Mouse (Mus musculus): ENCODE data around the gene Kif1b.
A peak's percentile ranks its signal among the peaks of the same experiment; 100 is the strongest.
"Not testable (repeated sequence)": the region's sequence is repeated elsewhere in the genome, so short reads cannot be mapped to it uniquely, and the experiment has no call there.

Gene Kif1b

DNA sequence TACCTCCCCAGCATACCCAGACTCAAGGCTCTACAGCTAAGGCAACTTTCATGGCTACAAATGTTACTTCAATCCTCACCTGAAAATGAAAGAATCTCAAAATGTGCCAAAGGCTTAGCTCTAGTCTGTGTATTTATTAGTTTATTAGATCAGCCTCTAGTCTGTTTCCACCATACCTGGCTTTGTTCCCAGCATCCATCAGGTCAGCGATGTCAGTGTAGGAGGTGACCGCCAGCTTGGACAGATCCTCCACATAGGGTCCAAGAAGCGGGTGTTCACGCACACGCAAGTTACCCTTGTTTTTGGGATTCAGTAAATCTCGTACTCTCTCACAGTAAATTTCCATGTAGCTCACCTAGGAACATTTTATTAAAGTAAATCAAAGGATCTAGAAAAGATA, 37.0 kb downstream of the Kif1b start:
- DNase-seq (ENCODE audit: low read depth): no peak

DNA sequence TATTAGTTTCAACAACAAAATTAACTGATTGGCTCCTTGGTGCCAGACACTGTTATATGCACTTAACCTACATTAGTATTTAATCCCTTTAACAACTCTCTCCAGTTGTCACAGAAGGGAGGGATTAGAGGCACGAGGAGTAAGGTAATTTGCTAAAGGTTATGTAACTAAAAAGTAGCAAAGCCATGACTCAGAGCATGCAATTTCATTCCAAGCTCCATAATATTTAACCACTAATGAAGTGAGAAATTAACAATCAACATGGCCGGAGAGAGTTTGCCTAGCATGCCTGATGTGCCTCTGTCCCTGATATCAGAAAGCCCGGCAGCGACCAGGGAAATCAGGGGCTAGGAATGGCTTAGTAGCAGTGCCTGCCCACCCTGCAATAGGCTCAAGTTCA, 38.5 kb downstream of the Kif1b start:
- no peak for DNase-seq (ENCODE audit: low read depth)

DNA sequence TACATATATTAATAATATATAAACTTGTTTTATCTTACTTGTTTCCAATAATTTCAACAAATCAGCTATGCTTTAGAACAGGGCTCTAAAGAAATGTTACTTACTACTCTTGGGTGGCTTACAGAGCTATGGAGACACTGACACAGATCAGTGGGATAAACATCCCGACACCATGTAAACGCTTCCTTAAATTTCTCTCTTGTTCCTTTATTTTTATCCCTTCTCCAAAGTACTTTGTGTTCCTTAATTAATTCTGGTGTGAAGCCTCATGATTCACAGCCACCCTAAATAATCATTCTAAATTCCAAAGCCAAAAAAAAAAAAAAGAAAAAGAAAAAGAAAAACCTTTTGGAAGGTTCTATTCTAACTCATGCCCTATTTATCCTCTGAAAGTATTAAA, 42.6 kb downstream of the Kif1b start:
- no peak for DNase-seq (ENCODE audit: low read depth)

DNA sequence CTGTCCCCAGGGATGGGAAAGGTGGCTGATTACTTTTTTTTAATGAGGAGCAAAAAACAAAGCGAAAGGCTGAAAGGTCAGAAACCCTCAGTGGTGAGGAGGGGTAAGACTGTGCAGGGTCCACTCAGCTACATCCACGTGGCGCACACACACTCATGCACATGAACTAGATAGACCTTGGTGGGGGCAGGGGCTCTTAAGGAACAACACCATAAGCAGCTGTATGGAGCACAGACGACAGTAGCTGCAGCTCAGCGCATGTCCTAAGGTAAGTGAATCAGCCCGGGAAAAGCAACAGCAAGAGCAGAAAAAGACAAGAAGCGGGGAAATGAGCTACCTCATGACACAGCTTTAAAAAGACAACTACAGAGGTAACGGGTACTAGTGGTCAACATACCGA, 44.3 kb downstream of the Kif1b start:
- no peak for DNase-seq (ENCODE audit: low read depth)

DNA sequence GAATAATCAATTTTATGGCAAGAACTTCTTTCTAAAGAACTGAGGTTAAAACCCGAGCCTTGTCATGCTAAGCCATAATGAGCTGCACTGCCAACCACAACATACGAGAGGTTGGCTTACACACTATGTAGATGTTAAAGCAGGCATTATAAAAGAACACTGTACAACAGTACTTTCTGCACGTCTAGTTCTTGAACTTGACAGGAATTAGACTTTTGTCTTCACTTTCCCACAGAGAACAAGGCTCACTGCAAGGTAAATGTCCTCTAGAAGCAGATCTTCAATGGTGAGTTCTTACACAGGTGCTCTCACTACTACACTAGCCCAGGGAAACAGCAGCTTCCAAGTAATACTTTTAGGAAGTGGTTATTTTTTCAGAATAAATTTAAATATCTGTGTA, 46.0 kb downstream of the Kif1b start:
- DNase-seq (ENCODE audit: low read depth): no peak

DNA sequence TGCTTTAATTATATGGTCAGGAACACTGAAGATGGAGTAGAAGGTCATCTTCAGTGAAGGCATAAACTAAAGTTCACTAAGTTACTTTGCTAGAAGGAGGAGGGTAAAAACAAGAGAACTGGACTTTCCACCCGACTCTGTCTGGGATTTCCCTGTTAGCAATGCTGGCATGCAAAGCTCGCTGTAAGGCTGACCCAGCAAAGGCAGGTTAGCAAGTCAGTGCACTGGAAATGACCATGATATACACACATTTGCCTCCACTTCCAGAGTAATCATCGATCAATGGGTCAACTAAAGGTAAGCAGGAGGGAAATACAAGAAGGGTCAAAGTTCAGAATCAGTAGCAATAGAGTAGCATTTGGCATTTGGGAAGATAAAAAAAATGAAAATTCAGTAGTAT, 46.6 kb downstream of the Kif1b start:
- no peak for DNase-seq (ENCODE audit: low read depth)

DNA sequence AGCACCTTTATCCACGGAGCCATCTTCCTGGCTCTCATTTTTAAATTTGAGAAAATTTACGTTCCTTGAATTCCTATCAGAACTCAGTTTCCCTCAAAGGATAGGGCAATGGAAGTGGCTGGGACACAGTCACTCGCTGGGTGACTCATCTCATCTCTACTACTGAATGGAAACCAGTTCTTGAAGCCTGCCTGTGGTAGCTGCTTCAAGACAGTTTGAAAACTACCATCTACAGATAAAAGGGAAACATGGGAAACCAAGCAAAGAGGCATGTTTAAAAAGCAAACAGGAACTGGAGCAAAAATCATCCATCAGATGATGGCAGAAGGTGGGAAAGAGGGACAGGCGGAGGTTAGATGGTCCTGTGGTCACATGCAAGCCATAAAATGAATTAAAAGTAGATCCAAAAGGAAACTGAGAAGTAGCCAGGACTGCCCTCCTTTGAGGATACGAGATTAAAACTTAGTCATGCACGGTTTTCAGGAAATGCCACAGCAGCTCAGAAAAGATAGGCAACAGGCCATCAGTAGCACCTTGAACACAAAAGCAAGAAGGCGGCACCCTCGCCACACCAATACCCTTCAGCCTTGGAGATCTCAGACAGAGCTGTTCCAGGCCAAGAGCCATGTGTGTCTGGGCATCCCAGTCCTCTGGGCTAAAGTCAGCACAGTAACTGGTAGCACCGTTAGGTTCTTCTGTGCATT, 48.0 kb downstream of the Kif1b start:
- DNase-seq (ENCODE audit: low read depth): no peak

DNA sequence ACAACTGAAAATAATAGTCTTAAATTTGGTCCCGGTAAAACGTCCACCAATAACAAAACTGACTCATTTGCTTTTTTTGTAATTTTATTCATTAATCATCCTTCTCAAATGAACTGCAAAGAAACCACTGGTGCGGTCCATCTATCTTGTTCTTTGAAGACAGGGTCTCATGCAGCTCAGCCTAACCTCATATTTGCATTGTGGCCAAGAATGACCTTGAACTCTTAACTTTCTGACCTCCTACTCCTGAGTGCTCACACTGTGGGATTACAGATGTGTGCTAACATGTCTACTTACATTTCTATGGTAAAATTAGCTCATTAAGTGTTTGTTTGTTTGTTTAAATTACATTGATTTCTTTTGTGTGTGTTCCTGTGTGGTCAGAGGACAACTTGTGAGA, 48.6 kb downstream of the Kif1b start:
- DNase-seq (ENCODE audit: low read depth): no peak

DNA sequence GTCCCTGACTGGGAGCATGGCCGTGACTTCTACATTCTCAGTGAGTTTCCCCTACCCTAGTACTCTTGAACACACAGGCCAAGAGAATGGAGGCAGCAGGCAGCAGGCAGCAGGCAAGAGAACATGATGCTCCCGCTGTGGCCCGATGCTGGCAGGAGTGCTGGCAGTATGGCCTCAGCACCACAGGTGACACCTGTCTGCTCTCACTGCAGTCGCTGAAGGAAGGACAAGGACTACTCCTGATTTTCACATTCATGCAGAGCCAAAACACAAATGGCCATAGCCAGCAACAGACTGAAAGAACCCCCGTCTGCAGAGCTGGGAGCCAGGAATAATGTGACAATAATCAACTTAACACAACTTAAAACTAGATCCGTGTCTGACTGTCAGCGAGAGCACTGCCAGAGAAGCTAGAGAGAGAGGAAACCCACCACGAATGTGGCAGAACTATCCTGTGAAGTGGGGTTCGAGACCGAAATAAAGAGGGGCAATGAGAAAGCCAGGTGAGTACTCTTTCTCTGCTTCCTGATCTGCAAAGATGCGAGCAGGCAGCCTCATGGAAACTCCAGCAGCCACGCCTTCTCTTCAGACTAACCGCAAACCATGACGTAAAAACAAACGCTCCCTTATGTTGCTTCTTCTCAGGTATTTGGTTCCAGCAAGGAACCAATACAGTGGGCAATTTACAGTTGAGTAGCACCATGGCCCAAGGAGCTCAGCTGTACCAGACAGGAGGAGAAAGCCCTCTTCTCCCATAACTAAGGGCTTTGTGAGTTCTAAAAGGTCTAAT, 50.8 kb downstream of the Kif1b start:
- no peak for DNase-seq (ENCODE audit: low read depth)

DNA sequence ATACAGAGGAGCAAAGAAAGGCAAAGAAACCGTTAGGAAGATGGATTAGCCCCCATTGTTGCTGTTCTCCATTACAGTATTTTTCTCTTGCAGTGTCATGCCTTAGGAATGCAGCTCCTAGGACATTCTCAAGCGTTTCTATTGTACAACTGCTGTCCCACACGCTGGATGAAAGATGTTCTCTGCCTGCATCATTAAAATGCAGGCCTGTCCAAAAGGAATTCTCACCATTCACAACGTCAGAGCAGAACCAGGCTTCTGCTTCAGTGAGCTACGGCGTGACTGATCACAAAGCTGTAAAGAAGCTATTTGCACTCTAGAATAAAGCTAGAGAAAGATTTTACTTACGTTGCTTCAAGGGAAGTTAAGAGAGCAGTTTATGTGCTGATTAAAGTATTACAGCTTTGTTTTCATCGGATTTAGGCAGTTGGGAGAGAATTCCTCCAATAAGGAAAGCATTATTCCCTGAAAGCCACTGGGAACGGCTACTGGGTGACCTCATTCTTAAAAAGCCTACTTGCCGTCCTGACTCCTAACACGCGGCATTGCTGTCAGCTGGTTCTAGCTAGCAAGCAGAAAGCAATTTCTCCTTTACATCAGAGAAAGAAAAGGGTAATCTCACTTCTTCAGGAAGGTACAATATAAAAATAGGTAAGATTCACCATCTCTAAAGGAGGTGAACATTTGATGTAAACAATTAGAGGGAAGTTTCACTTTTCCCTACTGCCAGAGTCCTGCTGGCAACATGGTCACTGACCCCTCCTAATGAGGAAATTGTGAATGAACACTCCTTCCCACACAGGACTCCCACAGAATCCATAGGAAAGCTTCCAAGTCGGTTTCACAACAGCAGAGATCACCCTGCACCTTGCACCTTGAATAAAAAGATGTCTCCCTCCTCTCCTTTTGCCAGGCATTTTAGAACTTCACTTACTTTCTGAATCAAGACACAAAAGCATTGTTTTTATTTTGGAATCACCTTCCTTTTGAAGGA, 51.9 kb downstream of the Kif1b start:
- peak; percentile 55 for DNase-seq (ENCODE audit: low read depth)

DNA sequence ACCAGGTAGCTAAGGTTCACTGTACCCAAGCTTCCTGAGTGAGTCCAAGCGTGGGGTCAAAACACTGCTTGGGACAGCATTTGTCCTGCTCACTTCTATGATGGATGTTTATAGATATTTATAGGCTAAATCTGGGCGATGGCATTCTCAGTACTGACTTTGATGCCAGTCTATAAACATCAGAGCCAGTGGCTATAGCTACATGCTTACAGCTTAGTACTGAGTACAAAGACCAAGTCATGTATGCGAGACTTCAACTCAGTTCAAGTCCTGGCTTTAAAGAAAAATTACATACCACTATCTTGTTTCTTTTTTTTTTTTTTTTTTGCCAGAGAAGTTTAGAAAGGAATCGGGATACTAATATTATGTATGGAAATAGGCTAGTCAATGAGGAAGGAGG, 52.7 kb downstream of the Kif1b start:
- DNase-seq (ENCODE audit: low read depth): no peak

DNA sequence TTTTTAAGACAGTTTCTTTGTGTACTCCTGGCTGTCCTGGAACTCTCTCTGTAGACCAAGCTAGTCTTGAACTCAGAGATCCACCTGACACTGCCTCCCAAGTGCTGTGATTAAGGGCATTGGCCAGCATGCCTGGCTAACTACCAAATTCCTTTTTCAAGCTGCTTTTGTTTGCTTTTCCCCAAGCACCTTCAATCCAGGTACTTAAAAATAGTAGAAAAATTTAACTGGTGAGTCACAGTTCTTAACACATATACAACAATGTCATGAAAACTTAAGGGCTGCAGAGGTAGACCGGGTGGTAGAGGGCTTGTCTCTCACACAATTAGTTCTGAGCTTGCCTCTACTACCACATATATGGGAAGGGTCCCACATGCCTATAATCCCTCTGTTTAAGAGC, 58.2 kb downstream of the Kif1b start:
- no peak for DNase-seq (ENCODE audit: low read depth)

DNA sequence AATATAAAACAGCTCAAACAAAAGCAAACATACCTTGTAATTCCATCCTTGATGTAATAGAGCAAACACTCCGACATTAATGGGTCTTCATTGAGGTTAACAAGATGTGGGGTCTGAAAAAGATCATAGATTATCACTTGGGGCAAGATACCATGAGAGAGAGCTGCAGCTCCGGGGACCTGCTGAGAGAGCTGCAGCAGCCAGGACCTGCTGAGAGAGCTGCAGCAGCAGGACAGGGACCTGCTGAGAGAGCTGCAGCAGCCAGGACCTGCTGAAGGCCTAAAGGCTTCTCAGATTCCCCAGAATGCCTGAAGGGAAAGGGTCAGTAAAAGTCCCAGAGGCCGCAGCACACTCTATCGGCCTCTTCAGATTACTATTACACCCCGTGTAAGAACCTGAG, 59.7 kb downstream of the Kif1b start:
- DNase-seq (ENCODE audit: low read depth): no peak

DNA sequence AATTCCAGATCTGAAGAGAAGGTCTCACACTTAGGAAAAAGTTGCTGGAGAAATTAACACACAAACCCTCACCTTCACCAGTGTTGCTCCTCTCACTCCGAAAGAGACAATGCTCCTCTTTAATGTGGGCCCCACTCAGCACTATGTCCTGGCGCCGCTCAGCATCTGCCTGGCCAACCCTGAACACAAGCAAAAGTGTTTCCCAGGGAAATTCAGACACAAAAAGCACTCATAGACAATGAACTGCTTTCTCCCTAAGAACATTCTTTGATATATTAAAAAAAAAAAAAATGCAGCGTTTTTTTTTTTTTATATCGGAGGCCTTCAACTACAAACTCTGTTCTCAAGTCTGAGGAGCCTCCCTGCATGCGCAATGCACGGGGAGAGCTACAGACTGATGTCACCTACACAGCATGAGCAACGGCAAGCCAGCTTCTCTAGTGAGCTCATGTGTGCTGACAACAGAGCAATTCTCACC, 60.3 kb downstream of the Kif1b start:
- no peak for DNase-seq (ENCODE audit: low read depth)

DNA sequence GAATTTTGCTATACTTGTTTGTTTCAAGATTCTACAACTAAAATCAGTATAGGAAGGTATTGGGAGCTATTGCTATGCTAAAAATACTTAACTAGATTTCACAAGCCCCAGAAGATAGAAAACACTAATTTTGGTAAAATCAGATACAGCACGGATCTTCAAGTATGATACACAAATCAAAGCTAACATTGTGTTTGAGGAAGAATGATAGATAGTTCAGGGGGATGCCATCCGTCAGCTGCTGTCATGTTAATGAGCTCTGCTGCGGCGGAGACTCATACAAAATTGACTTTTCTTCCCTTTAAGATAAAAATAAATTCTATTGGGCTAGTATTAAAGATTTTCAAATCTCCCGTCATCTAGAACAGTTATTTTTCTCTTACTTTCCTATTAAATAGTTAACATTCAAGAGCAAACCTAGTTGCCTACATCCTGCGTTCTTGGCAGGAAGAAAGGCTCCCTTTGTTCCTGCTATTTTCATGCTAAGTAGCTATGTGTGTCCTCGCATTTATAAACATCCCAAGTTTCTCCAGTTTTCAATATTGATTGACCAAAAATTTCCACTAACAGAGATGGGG, 60.8 kb downstream of the Kif1b start:
- no peak for DNase-seq (ENCODE audit: low read depth)

DNA sequence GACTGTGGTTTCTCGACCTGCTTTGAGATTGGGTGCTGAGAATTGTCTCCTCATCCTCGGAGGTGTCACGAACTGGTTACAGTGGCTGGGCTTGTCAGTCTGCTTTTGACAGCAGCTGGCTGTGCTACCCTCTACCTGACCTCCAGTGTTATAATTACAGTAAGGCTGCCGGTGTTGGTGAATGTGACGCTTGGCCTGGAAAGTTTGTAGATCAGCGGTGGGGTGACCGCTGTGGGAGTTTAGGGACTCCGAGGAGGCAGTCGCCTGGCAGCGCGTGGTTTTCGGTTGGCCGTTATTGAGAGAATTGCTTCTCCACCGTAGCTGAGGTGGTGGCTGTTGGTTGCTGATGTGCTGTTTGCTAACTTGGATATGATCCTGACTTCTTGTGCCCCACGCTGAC, 70.5 kb downstream of the Kif1b start:
- DNase-seq (ENCODE audit: low read depth): no peak

DNA sequence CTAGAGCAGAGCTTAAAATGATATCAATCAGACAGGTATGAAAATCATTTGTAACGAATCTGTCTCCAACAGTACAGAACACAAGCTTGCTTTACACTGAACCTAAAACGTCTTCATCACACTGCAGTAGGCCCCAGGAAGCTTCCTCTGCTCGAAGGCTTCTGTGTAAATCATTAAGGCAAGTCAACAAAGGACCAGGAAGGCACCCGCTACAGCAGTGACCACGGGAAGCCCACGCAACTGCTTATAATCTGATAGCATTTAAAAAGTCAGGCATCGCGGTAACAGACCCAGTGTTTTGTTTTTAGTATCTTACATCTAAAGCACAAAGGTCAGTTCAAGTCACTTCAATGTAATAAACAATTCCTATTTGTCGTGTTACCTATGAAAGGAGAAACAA, 73.6 kb downstream of the Kif1b start:
- DNase-seq (ENCODE audit: low read depth): no peak

DNA sequence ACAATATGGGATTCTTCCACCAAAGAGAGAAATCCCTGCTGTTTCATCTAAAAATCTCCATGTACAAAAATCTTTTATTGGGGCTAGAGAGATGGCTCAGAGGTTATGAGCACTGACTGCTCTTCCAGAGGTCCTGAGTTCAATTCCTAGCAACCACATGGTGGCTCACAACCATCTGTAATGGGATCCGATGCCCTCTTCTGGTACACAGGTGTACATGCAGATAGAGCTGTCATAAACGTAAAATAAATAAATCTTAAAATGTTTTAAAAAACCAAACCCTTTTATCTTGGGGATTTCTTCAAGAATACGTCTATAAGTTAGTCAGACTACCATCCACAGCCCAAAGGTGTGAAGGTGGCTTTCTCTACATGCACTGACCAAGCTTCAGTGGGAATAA, 78.8 kb downstream of the Kif1b start:
- DNase-seq (ENCODE audit: low read depth): not testable (repeated sequence)

DNA sequence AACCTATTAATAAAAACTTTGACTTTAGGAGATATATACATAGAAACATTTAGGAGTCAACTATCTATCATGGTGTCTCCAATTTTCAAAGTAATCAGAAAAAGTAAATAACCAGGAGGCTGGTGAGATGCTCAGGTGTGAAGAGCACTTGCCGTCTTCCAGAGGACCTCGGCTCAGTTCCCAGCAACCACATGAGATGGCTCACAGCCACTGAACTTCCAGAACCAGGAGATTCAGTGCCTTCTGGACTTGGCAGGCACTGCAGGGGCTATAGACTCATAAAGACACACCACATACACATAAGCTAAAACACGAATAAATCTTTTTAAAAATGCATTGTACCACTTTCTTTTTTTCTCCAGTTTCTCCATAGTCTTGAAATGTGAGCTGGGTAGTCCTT, 79.2 kb downstream of the Kif1b start:
- no peak for DNase-seq (ENCODE audit: low read depth)

DNA sequence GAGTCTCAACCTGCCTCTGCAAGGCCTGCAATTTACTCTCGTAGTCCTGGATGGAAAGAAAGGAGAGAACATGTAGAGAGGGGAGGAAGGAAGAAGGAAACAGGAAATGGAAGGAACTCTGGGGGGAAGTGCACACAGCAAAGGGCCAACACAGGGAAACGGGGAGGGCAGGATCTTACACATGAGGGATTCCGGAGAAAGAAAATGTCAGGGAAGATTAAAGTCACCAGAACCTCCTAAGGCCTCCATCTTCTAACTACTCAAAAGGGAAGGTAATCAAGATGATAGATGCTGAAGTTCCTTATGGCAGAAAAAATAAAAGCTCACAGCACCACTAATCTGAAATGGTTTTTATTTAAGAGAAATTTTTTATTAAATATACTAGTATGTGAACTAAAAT, 81.2 kb downstream of the Kif1b start:
- no peak for DNase-seq (ENCODE audit: low read depth)

DNA sequence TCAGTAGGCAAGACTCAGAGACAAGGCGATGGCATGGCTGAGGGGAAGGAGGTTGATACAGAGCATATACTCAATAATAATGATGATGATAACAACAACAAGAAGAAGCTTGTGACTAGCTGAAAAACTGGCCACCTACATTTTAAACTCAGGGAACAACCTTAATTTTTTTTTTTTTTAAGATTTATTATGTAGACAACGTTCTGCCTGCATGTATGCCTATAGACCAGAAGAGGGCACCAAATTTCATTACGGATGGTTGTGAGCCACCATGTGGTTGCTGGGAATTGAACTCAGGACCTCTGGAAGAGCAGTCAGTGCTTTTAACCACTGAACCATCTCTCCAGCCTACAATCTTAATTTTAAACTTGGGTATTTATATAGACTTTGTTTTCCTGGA, 84.0 kb downstream of the Kif1b start:
- DNase-seq (ENCODE audit: low read depth): no peak

DNA sequence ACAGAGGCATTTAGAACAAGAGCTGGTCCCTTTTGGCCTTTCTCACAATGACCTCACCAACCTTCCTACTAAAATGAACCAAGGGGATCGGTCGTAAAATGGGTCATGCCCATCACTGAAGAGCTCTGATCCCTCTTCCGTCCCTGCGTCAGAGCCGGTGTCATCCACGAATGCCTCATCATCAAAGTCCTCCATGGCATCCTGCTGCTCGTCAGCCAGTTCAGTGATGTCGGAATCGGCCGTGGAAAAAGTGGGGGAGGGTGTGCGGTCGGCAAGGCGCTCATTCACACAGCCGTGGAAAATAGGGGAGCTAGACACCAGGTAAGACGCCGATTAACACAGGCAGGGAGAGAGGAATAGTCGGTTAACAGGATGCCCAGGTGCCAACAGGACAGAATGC, 87.0 kb downstream of the Kif1b start:
- no peak for DNase-seq (ENCODE audit: low read depth)

All from NIH3T3 (cell line).